10 mouse cellular contexts compared by ENCODE assay signal in the genomic region with DNA sequence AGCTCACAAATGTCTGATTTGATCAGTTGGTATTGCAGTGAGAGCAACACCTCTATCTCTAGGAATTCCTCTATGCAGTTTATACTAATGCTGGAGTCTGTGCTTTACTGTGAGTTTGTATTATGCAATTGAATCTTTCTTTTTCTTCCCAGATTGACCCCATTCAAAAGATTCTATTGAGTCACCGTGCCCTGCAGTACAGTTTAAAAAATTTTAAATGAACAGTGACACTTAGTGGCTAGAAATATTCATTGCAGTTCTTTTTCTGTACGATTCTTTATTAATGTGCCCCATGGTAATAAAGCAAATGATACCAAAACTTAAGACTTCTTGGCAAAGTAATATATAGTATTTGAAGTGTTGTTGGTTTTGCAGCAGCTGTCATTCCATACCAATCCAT.
DNase-seq lines count a peak whose midpoint lies in the region; ATAC-seq and TF ChIP-seq lines count a peak whose summit lies in the region.
"Had no signal": no experiment of that assay in that cellular context is flagged by ENCODE, and none has a peak within 500 bp of the region (broad histone marks: within the 10 kb centered on the region; RNA-seq: fewer than 3 reads in every experiment).

No protein-coding gene starts in this region.

- 12% methylated on average over 2 of the region's 2 CpGs for WGBS in liver, postnatal 0 days (ENCODE audit: insufficient replicate concordance)
- WGBS in forebrain, embryonic 12.5 days: 13% methylated on average over 2 of the region's 2 CpGs

- H3K27ac ChIP-seq in liver, postnatal 0 days (ENCODE audit: low read depth): no peak overlapping the region
- no peak overlapping the region for H3K27ac ChIP-seq in forebrain, embryonic 12.5 days
- H3K27ac ChIP-seq: limb, embryonic 12.5 days had no signal

- TF ChIP-seq EP300 in liver, postnatal 0 days (IDR thresholded peaks at IDR 0.05; ENCODE audit: low read depth): no peak

- H3K9me3 ChIP-seq in liver, postnatal 0 days (ENCODE audit: low read length): no peaks in the 10 kb centered on the region
- H3K9me3 ChIP-seq in forebrain, embryonic 12.5 days: no peaks in the 10 kb centered on the region
- H3K9me3 ChIP-seq: limb, embryonic 12.5 days had no signal

- no peak overlapping the region for H3K4me3 ChIP-seq in liver, postnatal 0 days (ENCODE audit: low read depth, low read length)
- no peak overlapping the region for H3K4me3 ChIP-seq in forebrain, embryonic 12.5 days (replicated peaks)
- H3K4me3 ChIP-seq: limb, embryonic 12.5 days; myocyte had no signal

- no peak overlapping the region for H3K4me2 ChIP-seq in liver, postnatal 0 days (ENCODE audit: low read depth, low read length)
- no peak overlapping the region for H3K4me2 ChIP-seq in forebrain, embryonic 12.5 days
- H3K4me2 ChIP-seq: limb, embryonic 12.5 days had no signal

- no peaks in the 10 kb centered on the region for H3K36me3 ChIP-seq in liver, postnatal 0 days (replicated peaks; ENCODE audit: insufficient read depth, low read length)
- no peaks in the 10 kb centered on the region for H3K36me3 ChIP-seq in forebrain, embryonic 12.5 days (replicated peaks)
- H3K36me3 ChIP-seq: limb, embryonic 12.5 days had no signal

- no peak overlapping the region for H3K9ac ChIP-seq in liver, postnatal 0 days (replicated peaks)
- H3K9ac ChIP-seq in forebrain, embryonic 12.5 days: no peak overlapping the region
- H3K9ac ChIP-seq: limb, embryonic 12.5 days had no signal

- no peaks in the 10 kb centered on the region for H3K27me3 ChIP-seq in liver, postnatal 0 days (ENCODE audit: insufficient read depth, low read length)
- H3K27me3 ChIP-seq in forebrain, embryonic 12.5 days: no peaks in the 10 kb centered on the region
- H3K27me3 ChIP-seq: limb, embryonic 12.5 days had no signal

- ATAC-seq in liver, postnatal 0 days: no peak
- ATAC-seq in forebrain, embryonic 12.5 days (ENCODE audit: low FRiP score): peak; percentile 71

- DNase-seq in embryo, embryonic 11 days: peak; percentile 52
- no peak for DNase-seq in embryo, embryonic 9.5 days (ENCODE audit: extremely low spot score)
- no peak for DNase-seq in liver, postnatal 0 days
- no peak for DNase-seq in liver
- DNase-seq in retina, adult 2 months (ENCODE audit: low read depth, low spot score): peak; percentile 3
- DNase-seq in gastrocnemius, postnatal 4 days (ENCODE audit: low spot score in 2 of 2): no peak
- no peak for DNase-seq in thymus, postnatal 25 days

- H3K4me1 ChIP-seq in liver, postnatal 0 days (ENCODE audit: insufficient read depth): no peaks in the 10 kb centered on the region
- no peaks in the 10 kb centered on the region for H3K4me1 ChIP-seq in forebrain, embryonic 12.5 days
- H3K4me1 ChIP-seq: limb, embryonic 12.5 days had no signal

- TF ChIP-seq CTCF in liver, postnatal 0 days (IDR thresholded peaks at IDR 0.05; ENCODE audit: low read depth): peak; percentile 49

Comparison
In these comparisons a context has a peak if more than half of its experiments do, and no peak if none do; other contexts are left out.
1. DNase-seq: peak in embryo, embryonic 11 days (single experiment) and retina, adult 2 months (single experiment); none in embryo, embryonic 9.5 days (single experiment), liver, postnatal 0 days (single experiment), liver (single experiment), gastrocnemius, postnatal 4 days (0 of 2) and thymus, postnatal 25 days (single experiment).